Mouse (Mus musculus) mouse embryonic stem cell (cell line): ENCODE data around the gene Fgf2.

ENCODE experiments used
- in situ Hi-C, 2 experiments: fragments of 300-500 bp; cut with MboI; formaldehyde crosslinking; loops; 1 replicate in 1 of 2; 3 replicates in 1 of 2; pipeline ENCODE4 v1.14.3; 2019 to 2020; ENCODE audit warnings: low sequenced_read_pairs in 2 of 2, low pct_unique_long_range_greater_than_20kb in 1 of 2, mixed read lengths in 1 of 2; ENCODE audit not compliant: unreplicated experiment in 1 of 2

The Fgf2 gene

DNA sequence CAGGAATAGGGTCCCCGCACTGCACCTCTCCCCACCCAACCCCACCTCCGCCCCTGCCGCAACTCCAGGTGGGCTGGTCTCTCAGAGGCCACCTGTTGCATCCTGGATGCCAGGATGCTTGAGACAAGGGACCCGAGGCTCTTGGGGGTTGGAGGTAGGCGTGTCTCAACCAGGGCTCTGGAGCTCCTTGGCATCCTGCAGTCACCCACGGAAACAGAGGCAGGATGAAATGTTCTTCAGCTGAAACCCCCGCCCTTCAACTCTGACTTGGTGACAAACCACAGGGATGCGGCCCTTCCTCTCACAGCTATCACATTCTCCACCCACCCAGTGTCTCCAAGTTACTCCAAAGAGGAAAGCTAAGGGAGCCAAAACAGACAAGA lies 1.0 kb downstream of the Fgf2 start:
- in situ Hi-C loops = no loop called here

- in situ Hi-C loops = no loop called here
Measured at GRCm38 (mm10) chr3:37350386-37350785, 2.2 kb downstream of the Fgf2 start.

- in situ Hi-C loops = no loop called here
Measured at GRCm38 (mm10) chr3:37353951-37354481, 5.9 kb downstream of the Fgf2 start.

GRCm38 (mm10) chr3:37354737-37355136 lies 6.6 kb downstream of the Fgf2 start:
- in situ Hi-C loops = no loop called here

GRCm38 (mm10) chr3:37360729-37361128 lies 12.6 kb downstream of the Fgf2 start:
- in situ Hi-C loops = no loop called here

- in situ Hi-C loops = no loop called here
Measured at GRCm38 (mm10) chr3:37365144-37365543, 17.0 kb downstream of the Fgf2 start.

DNA sequence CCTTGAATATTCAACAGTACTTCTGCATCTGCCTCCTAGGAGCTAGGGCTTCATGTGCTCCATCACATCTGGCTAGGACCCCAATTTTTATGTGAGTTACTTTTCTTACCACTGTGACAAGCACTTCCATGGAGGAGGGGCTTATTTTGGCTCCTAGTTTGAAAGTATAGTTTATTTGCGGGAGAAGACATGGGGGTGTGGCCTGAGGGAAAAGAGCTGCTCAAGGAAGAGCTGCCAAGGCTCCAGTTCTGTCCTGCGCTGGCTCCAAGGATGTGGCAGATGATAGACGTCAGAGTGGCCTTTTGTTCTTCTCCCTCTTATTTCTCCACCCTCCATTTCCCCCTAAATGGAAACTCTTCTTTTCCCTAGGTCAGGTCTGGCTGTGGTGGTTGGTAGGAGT lies 17.8 kb downstream of the Fgf2 start:
- in situ Hi-C loops = no loop called here

GRCm38 (mm10) chr3:37366381-37367053 lies 18.4 kb downstream of the Fgf2 start:
- in situ Hi-C loops = no loop called here

DNA sequence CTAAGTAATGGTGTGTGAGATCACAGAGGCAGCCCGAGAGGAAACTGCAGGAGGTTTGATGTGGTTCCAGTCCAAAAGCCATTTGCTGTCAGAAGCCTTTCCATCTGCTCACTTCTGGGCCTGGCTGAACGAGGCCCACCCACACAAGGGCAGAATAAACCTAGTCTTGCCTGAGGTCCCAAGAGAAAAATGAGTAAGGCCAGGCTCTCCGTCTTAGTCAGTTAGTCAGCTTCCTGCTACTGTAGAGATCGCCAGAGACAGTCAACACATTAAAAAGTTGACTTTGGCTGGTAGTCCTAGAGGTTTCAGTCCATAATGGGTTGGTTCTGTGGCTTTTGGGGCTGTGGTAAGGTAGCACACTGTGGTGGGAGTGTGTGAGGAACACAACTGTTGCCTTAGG lies 22.3 kb downstream of the Fgf2 start:
- in situ Hi-C loops = no loop called here

GRCm38 (mm10) chr3:37373712-37374111 lies 25.6 kb downstream of the Fgf2 start:
- in situ Hi-C loops = no loop called here

DNA sequence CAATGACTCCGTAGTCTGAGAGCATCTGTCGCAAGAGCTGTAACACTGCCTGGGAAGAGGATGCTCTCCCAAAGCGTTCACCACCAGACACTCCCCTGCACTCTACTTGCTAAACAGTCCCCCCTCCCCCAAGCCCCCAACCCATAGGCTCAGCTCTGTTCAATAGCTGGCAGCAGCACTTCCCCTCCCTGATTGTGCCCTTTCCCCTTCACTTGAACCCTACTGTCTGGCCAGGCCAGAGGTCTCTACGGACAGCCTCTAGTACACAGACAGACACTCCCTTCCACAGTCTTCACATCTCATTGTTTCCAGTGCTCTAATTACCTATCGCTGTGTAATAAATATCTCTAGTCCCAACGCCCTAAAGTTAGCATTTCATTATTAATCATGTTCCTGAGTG lies 29.8 kb downstream of the Fgf2 start:
- in situ Hi-C loops = no loop called here

DNA sequence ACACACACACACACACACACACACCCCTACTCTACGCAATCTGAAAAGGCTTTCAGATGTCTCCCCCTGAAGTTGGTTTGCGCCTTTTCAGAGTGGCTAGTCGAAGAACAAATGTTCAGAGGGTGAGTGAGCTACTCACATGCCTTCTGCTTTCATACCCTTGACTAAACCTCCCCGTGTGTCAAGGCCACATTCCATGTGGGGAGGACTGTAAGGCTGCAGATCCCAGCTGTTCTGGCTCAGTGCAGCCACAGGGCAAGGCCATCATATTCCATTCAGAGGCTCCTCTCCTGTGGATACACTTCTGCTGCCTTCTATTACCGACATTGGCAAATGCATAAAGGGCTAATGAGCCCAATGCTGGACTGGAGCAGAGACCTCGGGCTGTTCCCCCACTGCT lies 30.3 kb downstream of the Fgf2 start:
- in situ Hi-C loops = no loop called here

DNA sequence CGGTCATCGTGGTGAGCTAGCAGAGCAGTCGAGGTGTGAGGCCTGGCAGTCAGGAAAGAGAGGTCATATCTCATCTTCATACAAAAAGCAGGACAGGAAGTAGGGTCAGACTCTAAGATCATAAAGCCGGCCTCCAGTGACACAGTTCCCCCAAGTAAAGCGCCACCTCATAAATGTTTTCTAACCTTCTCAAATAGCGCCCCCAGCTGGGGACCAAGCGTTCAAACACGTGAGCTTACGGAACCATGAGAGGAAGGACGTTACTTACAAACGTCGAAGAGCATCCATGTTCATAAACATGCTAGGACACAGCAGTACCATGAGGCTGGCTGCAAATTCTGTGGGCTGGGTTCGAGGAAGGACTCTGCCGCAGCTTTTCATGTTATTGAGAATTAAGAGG lies 31.1 kb downstream of the Fgf2 start:
- in situ Hi-C loops = no loop called here

GRCm38 (mm10) chr3:37379930-37380881 lies 32.1 kb downstream of the Fgf2 start:
- in situ Hi-C loops = no loop called here

- in situ Hi-C loops = no loop called here
Measured at GRCm38 (mm10) chr3:37381457-37381856, 33.3 kb downstream of the Fgf2 start.

DNA sequence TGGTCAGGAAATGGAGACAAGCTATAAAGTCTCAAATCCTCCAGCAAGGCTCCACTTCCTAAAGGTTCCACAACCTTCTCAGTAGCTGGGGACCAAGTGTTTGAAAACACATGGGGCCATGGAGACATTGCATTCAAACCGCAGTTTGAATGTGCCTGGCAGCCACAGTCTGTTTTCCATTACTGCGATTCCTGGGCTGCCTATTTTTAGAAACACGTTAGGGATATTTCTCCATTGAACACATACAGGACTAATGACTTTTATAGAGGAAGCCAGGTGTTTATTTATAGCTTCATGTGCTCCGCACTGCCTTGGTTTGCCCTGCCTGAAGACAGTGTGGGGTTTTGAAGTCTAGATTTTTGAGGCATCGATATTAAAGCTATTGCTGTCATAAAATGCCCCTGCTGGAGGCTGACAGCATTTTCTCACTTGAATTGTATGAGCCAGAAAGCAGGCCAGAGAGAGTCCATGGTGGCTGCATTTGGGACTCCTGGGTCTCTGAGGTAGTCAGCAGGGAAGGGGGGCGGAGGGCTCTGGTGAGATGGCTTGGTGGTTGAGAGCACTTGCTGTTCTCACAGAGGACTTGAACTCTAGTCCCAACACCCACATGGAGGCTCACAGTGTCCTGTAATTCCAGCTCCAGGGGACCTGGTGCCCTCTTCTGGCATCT lies 35.1 kb downstream of the Fgf2 start:
- in situ Hi-C loops = no loop called here

DNA sequence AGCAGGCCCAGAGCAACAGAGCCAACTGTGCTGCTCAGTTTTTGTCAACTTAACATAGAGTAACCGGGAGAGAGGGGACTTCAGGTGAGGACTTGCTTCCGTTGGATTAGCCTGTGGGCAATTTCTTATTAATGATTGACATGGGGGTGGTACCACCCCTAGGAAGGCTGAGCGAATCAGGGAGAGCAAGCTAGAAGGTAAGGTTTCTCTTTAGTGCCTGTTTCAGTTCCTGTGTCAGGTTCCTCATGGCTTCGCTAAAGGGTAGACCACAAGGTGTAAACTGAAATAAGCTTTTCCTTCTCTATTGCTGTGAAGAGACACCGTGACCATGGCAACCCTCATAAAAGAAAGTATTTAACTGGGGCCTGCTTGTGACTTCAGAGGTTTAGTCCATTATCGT lies 39.2 kb downstream of the Fgf2 start:
- in situ Hi-C loops = no loop called here

GRCm38 (mm10) chr3:37396930-37397608 lies 48.9 kb downstream of the Fgf2 start:
- in situ Hi-C loops = no loop called here

DNA sequence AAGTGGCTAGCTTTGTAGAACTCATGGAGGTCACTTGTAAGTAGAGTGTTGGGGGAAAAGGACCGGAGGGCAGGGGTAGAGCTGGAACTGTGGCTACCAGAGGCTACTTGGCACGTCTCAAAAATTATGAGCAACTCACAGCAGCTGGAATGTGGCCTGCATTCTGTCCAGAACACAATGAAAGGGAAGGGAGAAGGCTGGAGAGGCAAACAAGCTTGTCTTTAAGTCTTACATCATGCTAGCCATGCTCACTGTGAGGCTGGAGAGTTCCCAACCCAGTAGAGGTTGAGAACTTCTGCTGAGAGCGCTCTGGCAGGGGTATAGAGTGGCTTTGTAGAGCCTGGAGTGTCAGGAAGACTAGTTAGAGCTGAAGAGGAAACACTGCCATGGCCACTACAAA lies 49.5 kb downstream of the Fgf2 start:
- in situ Hi-C loops = no loop called here
